Mouse (Mus musculus) adrenal gland, postnatal 0 days (tissue): ENCODE measurements around the gene Slfn5. TPM values are rescaled to one million over a fixed set of nuclear protein-coding genes. Genes with fewer than 3 reads are reported as not detected.

ENCODE experiments used
- microRNA-seq: library from miRNA; unstranded; fragments of <30 nt; microRNA quantifications from one replicate; pipeline ENCODE4, GENCODE M21; 2016; ENCODE audit warnings: borderline replicate concordance; ENCODE audit not compliant: insufficient number of aligned reads
- polyA plus RNA-seq: library from polyadenylated mRNA; unstranded; fragments of >200 nt; fragmentation: Nextera tagmentation; extraction: Ambion mirVana; gene quantifications from 2 replicates; pipeline ENCODE4 v1.2.1, GENCODE M21; 2015

The Slfn5 gene
- polyA plus RNA-seq = 7.1 and 10.4 TPM in 2 replicates

DNA sequence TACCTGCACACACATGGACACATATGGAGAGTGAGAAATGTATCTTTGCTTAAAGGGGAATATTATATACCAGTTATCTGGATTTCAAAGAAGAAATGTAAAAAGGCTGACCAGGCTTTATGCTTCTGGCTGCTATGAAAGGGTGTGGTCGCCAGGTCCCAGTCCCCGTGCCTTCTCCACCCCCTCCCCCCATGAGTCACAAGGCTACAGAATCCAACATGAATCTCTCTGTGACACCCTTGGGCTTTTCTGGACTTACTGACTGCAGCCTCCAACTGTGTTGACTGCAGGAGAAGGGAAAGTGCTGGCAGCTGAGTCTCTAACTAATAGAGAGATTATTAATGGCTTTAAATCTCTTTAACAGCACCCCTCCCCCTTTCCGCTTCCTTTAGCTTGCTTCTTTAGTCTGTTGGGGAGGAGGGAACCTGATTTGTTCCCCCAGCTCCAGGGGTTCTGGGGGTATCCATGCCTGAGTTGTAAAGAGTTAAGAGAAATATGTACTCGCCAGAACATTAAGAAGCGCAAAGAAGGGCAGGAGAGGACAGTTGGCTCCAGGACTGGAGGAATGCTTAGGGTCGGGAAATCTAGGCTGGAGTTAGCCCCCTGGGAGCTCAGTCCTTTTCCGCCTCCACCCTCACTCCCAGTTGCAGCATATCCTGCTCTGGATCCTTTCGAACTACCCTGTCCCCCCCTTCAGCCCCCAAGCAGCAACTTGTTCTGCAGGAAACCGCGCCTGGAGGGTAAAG is at the start of gene Slfn5:
Gene Slfn5 (plus strand): TSS at position 614 of the 746 bp plus-strand sequence.

DNA sequence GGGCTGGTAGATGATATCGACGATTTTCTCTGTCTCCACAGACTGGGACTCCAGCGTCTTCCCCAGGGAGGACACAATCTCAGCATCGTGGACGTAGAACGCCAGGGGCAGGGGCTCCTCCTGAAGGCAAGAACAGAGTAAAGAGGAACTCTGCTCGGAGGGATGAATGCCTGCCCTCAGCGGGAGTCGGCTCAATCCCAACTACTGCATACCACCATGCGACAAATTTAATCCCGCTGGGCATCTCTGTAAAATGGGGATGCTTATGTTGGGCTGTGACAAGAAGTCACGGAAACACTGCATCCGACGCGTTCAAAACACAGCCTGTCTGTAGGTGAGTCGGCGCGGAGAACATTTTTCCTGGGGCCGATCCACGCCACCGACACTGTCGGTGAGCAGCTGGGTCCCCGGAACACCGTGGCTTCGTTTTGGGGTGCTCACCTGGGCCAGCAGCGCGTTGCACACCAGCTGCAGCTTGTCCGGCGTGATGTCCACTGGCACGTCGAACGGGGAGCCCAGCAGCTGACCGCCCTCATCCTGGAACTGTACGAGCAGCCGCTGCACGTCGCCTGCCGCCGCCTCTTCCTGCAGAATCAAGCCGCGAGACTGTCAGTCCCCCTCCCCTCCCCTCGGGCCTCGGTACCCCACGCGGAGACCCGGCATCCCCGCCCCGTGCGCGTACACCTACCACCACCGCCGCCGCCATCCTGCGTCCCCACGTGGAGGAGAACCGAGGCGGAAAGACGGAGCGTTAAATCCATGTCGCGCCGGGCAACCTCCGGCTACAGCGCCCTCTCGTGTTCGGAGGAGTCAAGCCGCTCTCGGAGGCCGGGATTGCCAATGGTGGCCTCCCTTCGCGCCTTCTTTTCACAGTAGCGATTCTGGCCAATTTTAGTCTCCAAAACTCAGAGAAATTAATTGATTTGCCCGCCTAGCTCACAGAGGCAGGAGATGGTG is 43.2 kb upstream of the Slfn5 start, which contains the start of gene Nle1:
Gene Nle1 (minus strand): TSS at position 761 of the 957 bp plus-strand sequence.

DNA sequence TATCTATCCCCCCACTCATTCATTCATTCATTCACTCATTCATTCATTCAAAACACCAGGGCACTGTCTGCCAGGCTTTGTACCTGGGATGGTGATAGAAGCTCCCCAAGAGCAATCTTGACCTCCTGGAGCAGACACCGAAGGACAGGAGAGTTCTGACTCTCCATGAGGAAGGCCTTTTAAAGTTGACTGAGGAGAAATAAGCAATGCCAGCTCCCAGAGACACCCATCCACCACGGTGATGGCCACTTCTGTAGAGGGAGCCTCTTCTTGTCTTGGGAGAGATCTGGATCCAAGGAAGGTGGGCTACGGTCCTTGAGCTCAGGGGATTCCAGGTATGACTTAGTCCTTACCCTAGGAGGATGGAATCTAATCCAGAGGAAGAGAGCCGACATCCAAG is 40.9 kb upstream of the Slfn5 start, which contains the start of gene Unc45b:
Gene Unc45b (plus strand): TSS at position 301 of the 400 bp plus-strand sequence.

DNA sequence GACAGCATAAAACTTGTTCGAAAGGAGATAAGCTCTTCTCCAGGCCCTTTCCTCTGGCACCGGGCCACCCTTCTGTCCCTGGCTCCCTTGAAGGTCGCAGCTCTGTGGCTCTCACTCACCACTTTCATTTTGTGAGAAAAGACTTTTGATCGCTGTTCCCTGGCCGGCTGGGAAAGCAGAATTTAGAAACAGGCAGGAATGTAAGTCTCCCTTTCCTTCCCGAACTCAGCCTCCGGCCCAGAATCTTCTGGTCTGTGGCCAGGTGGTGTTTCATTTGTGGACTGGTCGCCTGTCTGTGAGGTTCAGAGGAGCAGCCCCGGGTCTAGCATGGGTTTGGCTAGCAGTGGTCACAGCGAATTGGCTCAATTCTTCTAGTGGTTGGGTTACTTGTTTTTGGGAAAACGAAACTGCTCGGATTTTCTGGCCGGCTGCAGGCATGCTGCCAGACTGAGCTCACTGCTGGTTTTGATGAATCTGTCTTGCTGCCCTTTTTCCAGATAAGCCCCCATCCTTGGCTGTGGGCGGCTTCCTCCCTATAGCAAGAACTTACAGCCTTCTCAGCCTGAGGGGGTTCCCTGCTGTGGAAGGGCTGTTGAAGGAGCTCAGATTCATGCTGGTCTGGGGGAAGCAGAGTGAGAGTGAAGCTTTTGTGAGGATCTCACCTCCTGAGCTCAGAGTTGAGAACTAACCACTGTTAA is 40.5 kb downstream of the Slfn5 start, which contains the start of gene Slfn9:
Gene Slfn9 (minus strand): TSS at position 362 of the 698 bp plus-strand sequence.

Small RNAs within 50 kb of the gene (microRNA-seq; reads per million reads assigned to microRNA genes)
- not detected for gene Mir7679

Other genes with a start within 250 kb of the Slfn5 start
- gene Cct6b, start 187.0 kb upstream of the Slfn5 start, polyA plus RNA-seq = 0.69 and 1.2 TPM in 2 replicates
- gene Zfp830, start 187.0 kb upstream of the Slfn5 start, polyA plus RNA-seq = 21.5 and 24.6 TPM in 2 replicates
- 10.3 and 10.6 TPM in 2 replicates for gene Lig3, start 170.2 kb upstream of the Slfn5 start, polyA plus RNA-seq
- 5.7 and 7.4 TPM in 2 replicates for gene Rffl, start 80.1 kb upstream of the Slfn5 start, polyA plus RNA-seq
- gene Rad51d, start 60.7 kb upstream of the Slfn5 start, polyA plus RNA-seq = 9.8 and 12.0 TPM in 2 replicates
- gene Fndc8, start 59.2 kb upstream of the Slfn5 start, polyA plus RNA-seq = 0.33 TPM in 1 of 2 replicates, not detected in the other
- gene Nle1, start 42.9 kb upstream of the Slfn5 start, polyA plus RNA-seq = 13.4 and 17.0 TPM in 2 replicates
- 1.3 and 4.1 TPM in 2 replicates for gene Unc45b, start 40.8 kb upstream of the Slfn5 start, polyA plus RNA-seq
- 5.1 and 7.2 TPM in 2 replicates for gene Slfn9, start 40.5 kb downstream of the Slfn5 start, polyA plus RNA-seq
- gene Slfn8, start 69.5 kb downstream of the Slfn5 start, polyA plus RNA-seq = 0.91 and 1.0 TPM in 2 replicates
- gene Slfn2, start 113.8 kb downstream of the Slfn5 start, polyA plus RNA-seq = 15.7 and 20.2 TPM in 2 replicates
- gene Slfn1, start 165.5 kb downstream of the Slfn5 start, polyA plus RNA-seq = 0.93 and 1.1 TPM in 2 replicates
- 0.11 and 0.46 TPM in 2 replicates for gene Slfn4, start 223.8 kb downstream of the Slfn5 start, polyA plus RNA-seq
- gene Slfn3, start 240.0 kb downstream of the Slfn5 start, polyA plus RNA-seq = 0.47 and 1.0 TPM in 2 replicates